Mouse (Mus musculus) heart, embryonic 16.5 days (tissue): Measurements from ENCODE around the gene Cd84. TPM values are rescaled to one million over a fixed set of nuclear protein-coding genes. Genes with fewer than 3 reads are reported as not detected.
A peak's percentile ranks its signal among the peaks of the same experiment; 100 is the strongest.
"Not testable (repeated sequence)": the region's sequence is repeated elsewhere in the genome, so short reads cannot be mapped to it uniquely, and the experiment has no call there.

Experiments used
- ATAC-seq: fragments of 200-750 bp; cut with Nextera tagmentation; replicated peaks from 2 replicates; pipeline ENCODE4 v1.8.0; 2017; ENCODE audit warnings: moderate number of reproducible peaks; ENCODE audit not compliant: insufficient read depth, low FRiP score; ENCODE audit errors: extremely low read depth
- H3K27ac ChIP-seq: fragments of 300-500 bp; sonication (generic); 2 replicates; pipeline ENCODE4 v1.5.1; 2014; ENCODE audit warnings: mild to moderate bottlenecking, low read length, control low read depth, moderate library complexity
- H3K27me3 ChIP-seq: fragments of 300-500 bp; sonication (generic); 2 replicates; pipeline ENCODE4 v1.6.1; 2014; ENCODE audit warnings: low read length, mixed read lengths; ENCODE audit not compliant: control insufficient read depth, insufficient read depth
- H3K36me3 ChIP-seq: fragments of 300-500 bp; sonication (generic); 2 replicates; pipeline ENCODE4 v1.6.1; 2014; ENCODE audit not compliant: control insufficient read depth, insufficient read depth
- H3K4me1 ChIP-seq: fragments of 300-500 bp; sonication (generic); 2 replicates; pipeline ENCODE4 v1.6.1; 2014; ENCODE audit warnings: low read length, mixed read lengths; ENCODE audit not compliant: control insufficient read depth, insufficient read depth
- H3K4me2 ChIP-seq: fragments of 300-500 bp; sonication (generic); 2 replicates; pipeline ENCODE4 v1.6.1; 2014; ENCODE audit warnings: low read depth, mild to moderate bottlenecking, control low read depth, low read length
- H3K4me3 ChIP-seq: fragments of 300-500 bp; sonication (generic); 2 replicates; pipeline ENCODE4 v1.5.1; 2014; ENCODE audit warnings: mild to moderate bottlenecking, control low read depth, low read length
- H3K9ac ChIP-seq: fragments of 300-500 bp; sonication (generic); 2 replicates; pipeline ENCODE4 v1.6.1; 2014; ENCODE audit warnings: low read length, control low read depth
- H3K9me3 ChIP-seq: fragments of 300-500 bp; sonication (generic); replicated peaks from 2 replicates; pipeline ENCODE4 v1.6.1; 2016; ENCODE audit warnings: low read length; ENCODE audit not compliant: control insufficient read depth
- WGBS: fragments of 180-500 bp; shearing (Covaris S2); extraction: QIAGEN DNeasy Blood & Tissue Kit; methylation state at CpG from one replicate; pipeline ENCODE4 v1.1.7; 2014; 5-methylcytosine and 5-hydroxymethylcytosine counted together
- polyA plus RNA-seq: library from polyadenylated mRNA; unstranded; fragments of >200 nt; fragmentation: Nextera tagmentation; extraction: Ambion mirVana; gene quantifications from 2 replicates; pipeline ENCODE4 v1.2.1, GENCODE M21; 2015

The Cd84 gene
- polyA plus RNA-seq = 2.0 and 2.6 TPM in 2 replicates

- Histone ChIP-seq H3K4me3 (peak within 1 kb of the TSS; percentile 10; the same call in 1 of the 2 replicates), H3K27ac (no peak within 1 kb of the TSS), H3K9ac (no peak within 1 kb of the TSS), H3K36me3 (no peaks in the 10 kb centered on the region), H3K9me3 (no peaks in the 10 kb centered on the region), H3K27me3 (no peaks in the 10 kb centered on the region), H3K4me1 (no peaks in the 10 kb centered on the region), H3K4me2 (no peak within 1 kb of the TSS; the same call in 1 of the 2 replicates)
- ATAC-seq = no peak
- WGBS = 87% methylated on average over 3 of the region's 3 CpGs
Measured at GRCm38 (mm10) chr1:171839488-171839887, at the start of gene Cd84. Gene Cd84, plus strand, starts transcription at chr1:171839697.

DNA sequence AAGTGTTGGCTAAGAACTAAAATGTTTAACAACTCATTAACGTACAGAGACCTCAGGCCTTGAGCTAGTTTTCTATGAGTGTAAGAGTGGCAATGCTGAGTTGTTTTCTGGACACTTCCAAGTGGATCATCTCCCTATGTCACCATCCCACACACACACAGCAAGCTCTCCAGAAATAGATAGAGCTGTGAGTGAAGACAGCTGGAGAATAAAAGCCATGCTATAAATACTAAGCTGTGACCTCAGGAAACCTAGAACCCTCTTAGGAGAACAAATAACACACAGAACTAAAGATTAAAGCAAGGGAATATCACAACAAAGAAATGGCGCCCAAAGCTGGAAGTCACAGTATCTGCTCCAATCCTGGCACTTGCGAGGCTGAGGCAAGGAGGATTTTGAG lies 48.0 kb upstream of the Cd84 start:
- H3K27ac ChIP-seq = no peak overlapping the region
- no peak overlapping the region for H3K9ac ChIP-seq
- ATAC-seq = no peak
- no peaks in the 10 kb centered on the region for H3K27me3 ChIP-seq
- H3K36me3 ChIP-seq = no peaks in the 10 kb centered on the region
- H3K9me3 ChIP-seq = no peaks in the 10 kb centered on the region
- WGBS = 75% methylated on average over 3 of the region's 3 CpGs
- no peaks in the 10 kb centered on the region for H3K4me1 ChIP-seq
- H3K4me2 ChIP-seq = no peak overlapping the region
- no peak overlapping the region for H3K4me3 ChIP-seq

DNA sequence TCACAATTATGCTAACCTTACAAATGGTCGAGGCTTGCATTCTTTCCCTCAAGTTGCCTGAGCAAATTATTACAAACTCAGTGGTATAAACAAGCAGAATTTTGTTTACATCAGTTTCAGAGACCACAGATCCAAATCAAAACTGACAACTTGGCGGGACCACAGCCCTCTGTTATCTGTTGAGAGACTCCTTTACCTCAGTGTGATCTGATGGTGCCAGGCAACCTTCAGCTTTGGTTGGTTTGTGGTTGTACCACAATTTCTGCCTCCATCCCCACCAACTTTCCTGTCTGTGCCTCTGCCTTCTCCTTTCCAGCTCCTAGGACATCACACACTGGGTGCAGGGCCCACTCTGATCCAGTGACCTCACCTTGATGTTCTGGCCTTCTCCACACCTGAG lies 43.3 kb upstream of the Cd84 start:
- no peak overlapping the region for H3K9ac ChIP-seq
- H3K36me3 ChIP-seq = no peaks in the 10 kb centered on the region
- no peaks in the 10 kb centered on the region for H3K27me3 ChIP-seq
- H3K27ac ChIP-seq = no peak overlapping the region
- no peaks in the 10 kb centered on the region for H3K4me1 ChIP-seq
- H3K4me3 ChIP-seq = no peak overlapping the region
- H3K9me3 ChIP-seq = no peaks in the 10 kb centered on the region
- no peak overlapping the region for H3K4me2 ChIP-seq
- ATAC-seq = no peak
- WGBS = 46% methylated on average over 2 of the region's 2 CpGs

- no peak overlapping the region for H3K27ac ChIP-seq
- H3K4me1 ChIP-seq = no peaks in the 10 kb centered on the region
- no peak overlapping the region for H3K4me3 ChIP-seq
- no peak overlapping the region for H3K4me2 ChIP-seq
- H3K27me3 ChIP-seq = no peaks in the 10 kb centered on the region
- 24% methylated on average over 1 of the region's 1 CpGs for WGBS
- no peak overlapping the region for H3K9ac ChIP-seq
- no peaks in the 10 kb centered on the region for H3K36me3 ChIP-seq
- ATAC-seq = no peak
- no peaks in the 10 kb centered on the region for H3K9me3 ChIP-seq
Measured at GRCm38 (mm10) chr1:171797840-171798239, 41.7 kb upstream of the Cd84 start.

- Histone ChIP-seq H3K4me1 (no peaks in the 10 kb centered on the region), H3K9ac (no peak overlapping the region), H3K27me3 (no peaks in the 10 kb centered on the region), H3K36me3 (no peaks in the 10 kb centered on the region), H3K4me3 (no peak overlapping the region), H3K27ac (no peak overlapping the region), H3K4me2 (no peak overlapping the region), H3K9me3 (no peaks in the 10 kb centered on the region)
- no peak for ATAC-seq
- 69% methylated on average over 4 of the region's 4 CpGs for WGBS
Measured at GRCm38 (mm10) chr1:171799648-171800047, 39.8 kb upstream of the Cd84 start.

DNA sequence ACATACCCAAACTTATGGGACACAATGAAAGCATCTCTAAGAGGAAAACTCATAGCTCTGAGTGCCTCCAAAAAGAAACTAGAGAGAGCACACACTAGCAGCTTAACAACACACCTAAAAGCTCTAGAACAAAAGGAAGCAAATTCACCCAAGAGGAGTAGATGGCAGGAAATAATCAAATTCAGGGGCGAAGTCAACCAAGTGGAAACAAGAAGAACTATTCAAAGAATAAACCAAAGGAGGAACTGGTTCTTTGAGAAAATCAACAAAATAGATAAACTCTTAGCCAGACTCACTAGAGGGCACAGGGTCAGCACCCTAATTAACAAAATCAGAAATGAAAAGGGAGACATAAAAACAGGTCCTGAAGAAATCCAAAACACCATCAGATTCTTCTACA lies 28.4 kb upstream of the Cd84 start:
- not testable (repeated sequence) for ATAC-seq, H3K9ac ChIP-seq, H3K4me1 ChIP-seq, H3K4me2 ChIP-seq, H3K27ac ChIP-seq, H3K4me3 ChIP-seq, H3K27me3 ChIP-seq, H3K36me3 ChIP-seq, H3K9me3 ChIP-seq
- WGBS = 67% methylated on average over 1 of the region's 1 CpGs

DNA sequence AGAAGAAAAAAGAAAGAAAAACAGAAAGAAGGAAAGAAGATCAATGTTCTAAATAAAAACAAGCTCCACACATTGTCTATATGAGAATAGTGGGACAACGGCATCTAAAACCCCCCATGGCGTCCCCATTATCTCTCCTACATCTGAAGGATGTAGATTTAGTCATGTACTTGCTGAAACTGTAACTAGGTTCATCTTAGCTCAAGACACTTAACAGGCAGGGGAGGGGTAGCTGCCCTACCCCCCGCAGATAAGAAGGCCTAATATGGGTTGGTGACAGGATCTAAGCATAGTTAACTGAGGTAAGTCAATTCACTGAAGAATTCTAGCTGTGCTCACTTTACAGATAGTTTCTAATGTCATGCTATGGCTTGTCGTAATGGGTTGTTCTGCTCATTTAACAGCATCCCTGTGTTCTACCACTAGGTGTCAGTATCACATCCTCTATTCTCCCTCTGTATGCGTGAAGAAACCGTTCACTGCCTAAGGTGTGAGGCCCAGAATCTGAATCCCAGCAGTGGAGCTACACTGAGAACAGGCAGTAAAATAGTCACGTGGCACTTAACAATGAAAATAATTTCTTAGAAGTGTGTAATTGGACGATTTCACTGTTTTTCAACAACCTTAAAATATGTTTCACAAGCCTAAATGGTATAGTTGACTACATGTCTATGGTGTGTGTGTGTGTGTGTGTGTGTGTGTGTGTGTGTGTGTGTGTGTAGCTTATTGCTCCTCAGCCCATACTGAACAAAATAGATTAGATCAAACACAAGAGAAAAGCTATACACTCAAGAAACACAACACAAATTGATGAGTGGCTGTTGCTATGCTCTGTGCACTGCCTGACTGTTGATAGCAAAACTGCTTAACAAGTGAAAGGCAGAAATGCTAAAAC lies 23.7 kb upstream of the Cd84 start:
- Histone ChIP-seq H3K9me3 (no peaks in the 10 kb centered on the region), H3K27ac (no peak overlapping the region), H3K36me3 (no peaks in the 10 kb centered on the region), H3K4me3 (no peak overlapping the region), H3K4me1 (no peaks in the 10 kb centered on the region), H3K27me3 (no peaks in the 10 kb centered on the region), H3K9ac (no peak overlapping the region), H3K4me2 (no peak overlapping the region)
- 9% methylated on average over 8 of the region's 8 CpGs for WGBS
- ATAC-seq = peak; percentile 60

- Histone ChIP-seq H3K9ac (no peak overlapping the region), H3K4me1 (no peaks in the 10 kb centered on the region), H3K4me2 (no peak overlapping the region), H3K36me3 (no peaks in the 10 kb centered on the region), H3K27ac (no peak overlapping the region), H3K9me3 (no peaks in the 10 kb centered on the region), H3K4me3 (no peak overlapping the region), H3K27me3 (no peaks in the 10 kb centered on the region)
- ATAC-seq = no peak
- WGBS = 68% methylated on average over 4 of the region's 4 CpGs
Measured at GRCm38 (mm10) chr1:171816991-171817390, 22.5 kb upstream of the Cd84 start.

DNA sequence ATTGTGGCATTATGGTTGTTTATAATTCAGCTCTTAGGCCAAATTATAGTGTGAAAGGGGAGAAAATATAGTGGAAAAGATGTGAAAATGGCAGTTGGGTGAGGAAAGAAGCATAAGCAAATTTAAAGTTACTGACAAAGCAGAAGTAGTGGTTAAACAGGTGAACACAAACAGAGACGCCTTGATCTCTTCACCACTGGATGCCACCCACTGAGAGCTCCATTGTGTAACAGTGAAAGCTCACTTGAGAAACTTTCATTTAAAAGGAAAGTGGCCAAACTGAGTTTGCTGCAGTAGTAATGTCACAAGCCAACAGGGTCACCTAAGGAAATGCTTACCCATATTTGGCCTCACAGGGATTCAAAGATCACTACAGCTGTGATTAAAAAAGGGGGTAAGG lies 18.2 kb upstream of the Cd84 start:
- Histone ChIP-seq H3K36me3 (no peaks in the 10 kb centered on the region), H3K27me3 (no peaks in the 10 kb centered on the region), H3K4me2 (no peak overlapping the region), H3K4me3 (no peak overlapping the region), H3K4me1 (no peaks in the 10 kb centered on the region), H3K27ac (no peak overlapping the region), H3K9ac (no peak overlapping the region), H3K9me3 (no peaks in the 10 kb centered on the region)
- WGBS = 52% methylated on average over 1 of the region's 1 CpGs
- ATAC-seq = no peak
